Mouse (Mus musculus) heart, postnatal 4 days (tissue): ENCODE results near the gene Gm7971. TPM values are rescaled to one million over a fixed set of nuclear protein-coding genes. Genes with fewer than 3 reads are reported as not detected.
"Not testable (repeated sequence)": the region's sequence is repeated elsewhere in the genome, so short reads cannot be mapped to it uniquely, and the experiment has no call there.

Experiments
- DNase-seq: peaks from one replicate; pipeline ENCODE4 v3.0.0; 2021
- total RNA-seq, 2 experiments: library from RNA; stranded (reverse); gene quantifications; 2 replicates each; pipeline ENCODE4 v1.2.3; 2021

Gm7971 gene
- not detected for total RNA-seq

GRCm38 (mm10) chr5:95594775-95595174 is at the start of gene Gm7971:
TSS of gene Gm7971 (minus strand) at chr5:95594875.
- DNase-seq: not testable (repeated sequence)

Other genes with a start within 250 kb of the Gm7971 start
- not detected for gene D5Ertd577e, start 138.1 kb downstream of the Gm7971 start, total RNA-seq
- gene Gm3286, start 84.1 kb downstream of the Gm7971 start, total RNA-seq: not detected
- gene Gm7978, start 141.3 kb upstream of the Gm7971 start, total RNA-seq: not detected
- gene Gm7982, start 147.1 kb upstream of the Gm7971 start, total RNA-seq: not detected
- gene E330014E10Rik, start 181.1 kb upstream of the Gm7971 start, total RNA-seq: not detected